In the genomic region with DNA sequence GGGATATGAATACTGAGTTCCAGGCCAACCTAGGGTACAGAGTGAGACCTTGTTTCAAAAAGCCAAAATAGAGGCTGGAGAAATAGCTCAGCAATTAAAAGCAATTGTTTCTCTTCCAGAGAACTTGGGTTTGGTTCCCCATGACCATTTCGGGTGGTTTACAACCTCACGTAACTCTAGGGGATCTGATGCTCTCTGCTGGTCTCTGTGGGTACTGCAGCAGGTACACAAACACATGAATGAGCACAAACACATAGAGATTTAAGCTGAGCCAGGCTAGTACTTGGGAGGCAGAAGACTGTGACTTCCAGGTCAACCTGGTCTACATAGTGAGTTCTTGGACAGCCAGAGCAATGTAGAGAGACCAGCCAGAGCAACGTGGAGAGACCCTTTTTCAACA, we compare ENCODE assay signal across 9 mouse cellular contexts. TPM values are rescaled to one million over a fixed set of nuclear protein-coding genes. Genes with fewer than 3 reads are reported as not detected.
DNase-seq lines count a peak whose midpoint lies in the region; ATAC-seq lines count a peak whose summit lies in the region.
"Had no signal": no experiment of that assay in that cellular context is flagged by ENCODE, and none has a peak within 500 bp of the region (broad histone marks: within the 10 kb centered on the region; RNA-seq: fewer than 3 reads in every experiment).

No protein-coding gene starts in this region.

- no peak overlapping the region for H3K9ac ChIP-seq in heart, embryonic 12.5 days
- H3K9ac ChIP-seq: embryonic facial prominence, embryonic 13.5 days had no signal

- peaks cover 56% of the 10 kb centered on the region for H3K36me3 ChIP-seq in heart, embryonic 12.5 days

- peak; percentile 26 for DNase-seq in heart, adult 8-10 months (ENCODE audit: low spot score)
- peak; percentile 40 for DNase-seq in urinary bladder, postnatal 14 days (ENCODE audit: low spot score)
- no peak for DNase-seq in urinary bladder, adult 2 months (ENCODE audit: low spot score)
- DNase-seq in embryo, embryonic 9.5 days (ENCODE audit: extremely low spot score): peak; percentile 46
- peak; percentile 72 for DNase-seq in lung, postnatal 10 days
- peak; percentile 24 for DNase-seq in testis, postnatal 14 days (ENCODE audit: low spot score)
- DNase-seq in layer of hippocampus, adult 9-11 months: no peak

- H3K4me1 ChIP-seq in heart, embryonic 12.5 days (replicated peaks): no peaks in the 10 kb centered on the region
- H3K4me1 ChIP-seq: embryonic facial prominence, embryonic 13.5 days had no signal

- no peak overlapping the region for H3K4me2 ChIP-seq in heart, embryonic 12.5 days
- H3K4me2 ChIP-seq: embryonic facial prominence, embryonic 13.5 days had no signal

- H3K27ac ChIP-seq in heart, embryonic 12.5 days (ENCODE audit: poor library complexity, severe bottlenecking): no peak overlapping the region
- H3K27ac ChIP-seq: embryonic facial prominence, embryonic 13.5 days had no signal

- ATAC-seq in heart, embryonic 12.5 days (ENCODE audit: insufficient number of reproducible peaks, low FRiP score): no peak

- WGBS in heart, embryonic 12.5 days: 47% methylated on average over 3 of the region's 3 CpGs

- no peaks in the 10 kb centered on the region for H3K27me3 ChIP-seq in heart, embryonic 12.5 days (replicated peaks)
- H3K27me3 ChIP-seq: embryonic facial prominence, embryonic 13.5 days had no signal

- H3K9me3 ChIP-seq in heart, embryonic 12.5 days (replicated peaks): no peaks in the 10 kb centered on the region
- H3K9me3 ChIP-seq: embryonic facial prominence, embryonic 13.5 days had no signal

- H3K4me3 ChIP-seq in heart, embryonic 12.5 days: no peak overlapping the region
- H3K4me3 ChIP-seq: embryonic facial prominence, embryonic 13.5 days had no signal

RNA-seq across cellular contexts. Expression of gene Dcaf5, which starts 28.6 kb away (rescaled TPM):
- total RNA-seq in heart, adult 8-10 months (2022): 10 to 100 TPM; 30.8 to 46.6 (median 38.2) TPM
- 14.7 and 15.1 TPM in 2 replicates for polyA plus RNA-seq in heart, embryonic 12.5 days (2016; fragmentation: Nextera tagmentation; extraction: Ambion mirVana)
- 21.2 and 23.9 TPM in 2 replicates for polyA plus RNA-seq in urinary bladder, adult 2 months (2012; rRNA removed)

RNA-seq across cellular contexts. Expression of gene Exd2, which starts 55.1 kb away (rescaled TPM):
- 10 to 100 TPM; 11.4 to 19.1 (median 15.9) TPM for total RNA-seq in heart, adult 8-10 months (2022)
- 19.6 and 21.9 TPM in 2 replicates for polyA plus RNA-seq in heart, embryonic 12.5 days (2016; fragmentation: Nextera tagmentation; extraction: Ambion mirVana)
- 25.8 and 27.3 TPM in 2 replicates for polyA plus RNA-seq in urinary bladder, adult 2 months (2012; rRNA removed)

Comparison
In these comparisons a context has a peak if more than half of its experiments do, and no peak if none do; other contexts are left out.
1. DNase-seq: peak in heart, adult 8-10 months (single experiment), urinary bladder, postnatal 14 days (single experiment), embryo, embryonic 9.5 days (single experiment), lung, postnatal 10 days (single experiment) and testis, postnatal 14 days (single experiment); none in urinary bladder, adult 2 months (single experiment) and layer of hippocampus, adult 9-11 months (single experiment).